8 mouse cellular contexts compared by ENCODE assay signal in the genomic region with DNA sequence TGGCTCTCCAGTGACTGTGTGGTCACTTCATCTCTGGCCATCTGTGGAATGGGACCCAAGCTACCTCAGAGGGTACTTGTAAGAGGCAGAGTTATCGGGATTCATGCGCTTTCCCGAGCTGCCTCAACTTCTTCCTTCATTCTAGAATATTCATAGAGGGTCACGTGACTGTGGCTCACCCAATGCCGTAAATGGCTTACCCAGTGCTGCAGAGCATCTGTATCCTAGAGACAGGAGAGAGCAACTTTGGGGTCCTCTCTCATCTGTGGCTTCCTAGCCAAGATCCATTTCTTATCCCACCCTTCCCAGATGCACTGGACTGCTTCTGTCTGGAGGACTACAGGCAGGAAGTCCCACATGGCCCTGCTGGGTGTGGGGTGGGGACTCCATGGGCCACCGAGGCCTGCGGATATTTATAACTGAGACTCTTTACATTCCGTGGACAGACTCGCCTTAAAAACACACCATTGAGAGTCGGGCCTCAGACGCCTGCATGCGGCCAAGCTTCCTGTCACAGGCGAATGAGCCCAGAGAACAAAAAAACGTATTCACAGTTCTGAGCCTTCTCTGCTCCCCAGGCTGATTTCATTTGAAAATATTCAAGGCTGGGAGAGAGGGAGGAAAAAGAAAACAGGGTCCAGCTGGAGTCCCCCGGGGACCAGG.
A peak's percentile ranks its signal among the peaks of the same experiment; 100 is the strongest.
DNase-seq lines count a peak whose midpoint lies in the region; ATAC-seq and TF ChIP-seq lines count a peak whose summit lies in the region.

No protein-coding gene starts in this region.

- H3K4me2 ChIP-seq in hindbrain, embryonic 13.5 days = no peak overlapping the region
- H3K4me2 ChIP-seq in midbrain, embryonic 14.5 days (ENCODE audit: low read length) = no peak overlapping the region

- 0 out of 2 replicates have a peak, but pooled peaks have one; percentile 18 for ATAC-seq in hindbrain, embryonic 13.5 days (ENCODE audit: low FRiP score)
- ATAC-seq in midbrain, embryonic 14.5 days (ENCODE audit: low FRiP score, low TSS enrichment) = peak; percentile 28; the same call in 1 of the 2 replicates

- TF ChIP-seq CTCF in layer of hippocampus, adult 2 months (conservative IDR thresholded peaks at IDR 0.05) = no peak

- H3K9me3 ChIP-seq in embryonic facial prominence, embryonic 10.5 days = no peaks in the 10 kb centered on the region
- no peaks in the 10 kb centered on the region for H3K9me3 ChIP-seq in hindbrain, embryonic 13.5 days
- H3K9me3 ChIP-seq in midbrain, embryonic 14.5 days (ENCODE audit: control insufficient read depth, low read length) = no peaks in the 10 kb centered on the region

- 43% methylated on average over 15 of the region's 15 CpGs for WGBS in embryonic facial prominence, embryonic 10.5 days
- WGBS in hindbrain, embryonic 13.5 days = 43% methylated on average over 15 of the region's 15 CpGs
- WGBS in midbrain, embryonic 14.5 days = 36% methylated on average over 15 of the region's 15 CpGs

- H3K4me1 ChIP-seq in embryonic facial prominence, embryonic 10.5 days = peaks cover 85% of the 10 kb centered on the region
- peaks cover 40% of the 10 kb centered on the region for H3K4me1 ChIP-seq in hindbrain, embryonic 13.5 days (replicated peaks)
- H3K4me1 ChIP-seq in midbrain, embryonic 14.5 days (ENCODE audit: control insufficient read depth, insufficient read depth, low read length) = peaks cover 13% of the 10 kb centered on the region

- DNase-seq in layer of hippocampus, adult 2 months (ENCODE audit: low spot score in 2 of 2) = peak in 1 of 2 experiments; percentile 14
- DNase-seq in layer of hippocampus, postnatal 36 days = no peak
- DNase-seq in embryonic facial prominence, embryonic 10.5 days (ENCODE audit: low spot score) = peak; percentile 34
- DNase-seq in midbrain, embryonic 14.5 days = peak; percentile 63
- no peak for DNase-seq in ovary, postnatal 10 days (ENCODE audit: low spot score)
- DNase-seq in layer of hippocampus, adult 18-20 months (ENCODE audit: low spot score in 2 of 2) = no peak
- DNase-seq in cerebellum, adult 11-12 months = no peak

- H3K9ac ChIP-seq in hindbrain, embryonic 13.5 days = no peak overlapping the region
- H3K9ac ChIP-seq in midbrain, embryonic 14.5 days (replicated peaks; ENCODE audit: low read length) = no peak overlapping the region

- H3K27me3 ChIP-seq in embryonic facial prominence, embryonic 10.5 days (replicated peaks; ENCODE audit: low read depth, poor library complexity, severe bottlenecking) = no peaks in the 10 kb centered on the region
- H3K27me3 ChIP-seq in hindbrain, embryonic 13.5 days = 0 out of 2 replicates have a peak, but pooled peaks cover 2% of the 10 kb centered on the region
- H3K27me3 ChIP-seq in midbrain, embryonic 14.5 days (ENCODE audit: control insufficient read depth, insufficient read depth, low read length) = no peaks in the 10 kb centered on the region

- no peaks in the 10 kb centered on the region for H3K36me3 ChIP-seq in embryonic facial prominence, embryonic 10.5 days (replicated peaks)
- H3K36me3 ChIP-seq in hindbrain, embryonic 13.5 days = no peaks in the 10 kb centered on the region
- H3K36me3 ChIP-seq in midbrain, embryonic 14.5 days (ENCODE audit: control insufficient read depth, insufficient read depth, low read length) = no peaks in the 10 kb centered on the region

- peak overlapping the region; percentile 37; the same call in 1 of the 2 replicates for H3K27ac ChIP-seq in layer of hippocampus, adult 2 months
- H3K27ac ChIP-seq in embryonic facial prominence, embryonic 10.5 days (replicated peaks) = peak overlapping the region; percentile 88
- peak overlapping the region; percentile 78 for H3K27ac ChIP-seq in hindbrain, embryonic 13.5 days
- H3K27ac ChIP-seq in midbrain, embryonic 14.5 days (replicated peaks; ENCODE audit: low read depth, low read length) = peak overlapping the region; percentile 63

- no peak overlapping the region for H3K4me3 ChIP-seq in layer of hippocampus, adult 2 months
- H3K4me3 ChIP-seq in embryonic facial prominence, embryonic 10.5 days = no peak overlapping the region
- H3K4me3 ChIP-seq in hindbrain, embryonic 13.5 days = no peak overlapping the region
- no peak overlapping the region for H3K4me3 ChIP-seq in midbrain, embryonic 14.5 days (replicated peaks; ENCODE audit: low read depth, low read length)

Comparison
In these comparisons a context has a peak if more than half of its experiments do, and no peak if none do; other contexts are left out.
1. DNase-seq: peak in embryonic facial prominence, embryonic 10.5 days (single experiment) and midbrain, embryonic 14.5 days (single experiment); none in layer of hippocampus, postnatal 36 days (0 of 2), ovary, postnatal 10 days (single experiment), layer of hippocampus, adult 18-20 months (0 of 2) and cerebellum, adult 11-12 months (single experiment).
2. H3K27ac ChIP-seq: peak in every context shown above with its lines; median percentile 88 in embryonic facial prominence, embryonic 10.5 days; 78 in hindbrain, embryonic 13.5 days; 63 in midbrain, embryonic 14.5 days; 37 in layer of hippocampus, adult 2 months.